Mouse (Mus musculus): Measurements from ENCODE around the gene Gpr25. TPM values are rescaled to one million over a fixed set of nuclear protein-coding genes. Genes with fewer than 3 reads are reported as not detected.

Gpr25 gene
- polyA plus RNA-seq, 1 experiment = 0.18 TPM

DNA sequence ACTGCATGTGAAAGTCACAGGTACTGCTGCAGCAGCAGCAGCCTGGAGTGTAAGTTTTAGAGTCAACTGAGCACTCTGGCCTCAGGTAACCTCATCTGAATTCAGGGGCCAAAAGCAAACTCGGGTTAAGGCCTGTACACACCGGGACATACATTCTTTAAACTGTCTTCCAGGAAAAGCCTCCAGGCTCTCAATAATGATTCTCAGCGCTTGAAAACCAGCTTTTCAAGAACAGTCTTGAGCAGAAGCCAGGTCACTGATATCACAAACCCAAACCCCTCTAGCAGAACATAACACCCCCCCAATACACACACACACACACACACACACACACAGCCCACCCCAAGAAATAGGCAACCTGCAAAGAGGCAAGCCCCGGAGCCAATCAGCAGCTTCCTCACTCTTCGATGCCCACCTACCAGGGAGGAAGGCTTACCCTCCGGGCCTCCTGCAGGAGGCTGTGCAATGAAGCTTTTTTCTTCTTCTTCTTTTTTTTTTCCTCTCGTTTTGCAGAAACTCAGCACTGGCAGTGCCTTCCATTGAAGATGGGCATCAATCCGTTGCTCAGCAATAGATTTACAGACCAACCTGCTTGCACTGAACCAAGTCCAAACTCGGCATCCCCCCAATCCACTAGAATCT lies 28.3 kb downstream of the Gpr25 start:
- H3K79me2 ChIP-seq (ENCODE audit: control insufficient read depth, insufficient read depth) = peaks cover 45% of the 10 kb centered on the region
- peak overlapping the region; percentile 90 for H3K4me2 ChIP-seq (ENCODE audit: low read depth)
- H3K4me3 ChIP-seq = peak overlapping the region; percentile 56
- H3ac ChIP-seq (ENCODE audit: control insufficient read depth, insufficient read length) = no peak overlapping the region
- no peak for TF ChIP-seq SRF (IDR thresholded peaks at IDR 0.05; ENCODE audit: control insufficient read depth, insufficient read length, low read depth)
- no peak for TF ChIP-seq MYOG (IDR thresholded peaks at IDR 0.05; ENCODE audit: control insufficient read depth in 1 of 3, insufficient read depth in 1 of 3, insufficient read length in 2 of 3, low read depth in 2 of 3)
- TF ChIP-seq MAX (IDR thresholded peaks at IDR 0.05; ENCODE audit: low read depth) = no peak
- no peak for TF ChIP-seq CEBPB (IDR thresholded peaks at IDR 0.05; ENCODE audit: insufficient read depth, poor library complexity, severe bottlenecking)
- TF ChIP-seq USF1 (IDR thresholded peaks at IDR 0.05; ENCODE audit: low read depth) = no peak
- no peak for TF ChIP-seq MYOD1 (IDR thresholded peaks at IDR 0.05; ENCODE audit: control insufficient read depth in 1 of 3, insufficient read length in 2 of 3, low read depth in 2 of 3)
- TF ChIP-seq E2F4 (IDR thresholded peaks at IDR 0.05; ENCODE audit: insufficient read depth) = no peak
- TF ChIP-seq POLR2A (IDR thresholded peaks at IDR 0.05; ENCODE audit: insufficient read length, low read depth) = no peak
- TF ChIP-seq TCF12 (IDR thresholded peaks at IDR 0.05; ENCODE audit: insufficient read depth, poor library complexity, severe bottlenecking) = no peak
- no peak for TF ChIP-seq TCF3 (IDR thresholded peaks at IDR 0.05; ENCODE audit: insufficient read length, low read depth)
- no peak for TF ChIP-seq REST (IDR thresholded peaks at IDR 0.05; ENCODE audit: insufficient read depth, insufficient read length)
- TF ChIP-seq POLR2AphosphoS2 (IDR thresholded peaks at IDR 0.05; ENCODE audit: insufficient read length, low read depth) = no peak
- H3K36me3 ChIP-seq (ENCODE audit: control insufficient read depth, insufficient read depth) = no peaks in the 10 kb centered on the region
- H3K27me3 ChIP-seq (ENCODE audit: control insufficient read depth, insufficient read depth, insufficient read length) = no peaks in the 10 kb centered on the region

DNA sequence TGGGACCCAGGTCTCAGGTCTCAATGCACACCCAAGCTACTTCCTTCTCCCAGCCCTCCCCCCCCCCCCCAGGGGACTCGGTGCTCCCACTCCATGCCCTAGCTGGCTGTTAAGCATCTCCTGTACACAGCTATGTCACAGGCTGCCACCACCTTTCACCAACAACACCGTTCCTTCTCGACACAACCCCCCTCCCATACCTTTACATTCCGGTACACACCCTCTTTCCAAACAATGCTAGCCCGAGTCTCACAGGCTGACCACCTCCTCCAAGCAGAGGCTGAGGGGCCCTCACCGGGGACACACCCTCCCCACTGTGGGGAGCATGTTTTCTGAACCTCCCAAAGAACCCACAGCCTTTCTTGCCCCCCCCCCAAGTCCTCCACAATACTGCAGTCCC lies 29.1 kb downstream of the Gpr25 start:
- H3K27me3 ChIP-seq (ENCODE audit: control insufficient read depth, insufficient read depth, insufficient read length) = no peaks in the 10 kb centered on the region
- no peak overlapping the region for H3ac ChIP-seq (ENCODE audit: control insufficient read depth, insufficient read length)
- H3K4me3 ChIP-seq = peak overlapping the region; percentile 56
- H3K79me2 ChIP-seq (ENCODE audit: control insufficient read depth, insufficient read depth) = peaks cover 45% of the 10 kb centered on the region
- no peaks in the 10 kb centered on the region for H3K36me3 ChIP-seq (ENCODE audit: control insufficient read depth, insufficient read depth)
- TF ChIP-seq TCF12 (IDR thresholded peaks at IDR 0.05; ENCODE audit: insufficient read depth, poor library complexity, severe bottlenecking) (no peak), MYOG (IDR thresholded peaks at IDR 0.05; ENCODE audit: control insufficient read depth in 1 of 3, insufficient read depth in 1 of 3, insufficient read length in 2 of 3, low read depth in 2 of 3) (no peak), POLR2A (IDR thresholded peaks at IDR 0.05; ENCODE audit: insufficient read length, low read depth) (no peak), USF1 (IDR thresholded peaks at IDR 0.05; ENCODE audit: low read depth) (no peak), CEBPB (IDR thresholded peaks at IDR 0.05; ENCODE audit: insufficient read depth, poor library complexity, severe bottlenecking) (no peak), MYOD1 (IDR thresholded peaks at IDR 0.05; ENCODE audit: control insufficient read depth in 1 of 3, insufficient read length in 2 of 3, low read depth in 2 of 3) (no peak), TCF3 (IDR thresholded peaks at IDR 0.05; ENCODE audit: insufficient read length, low read depth) (no peak), REST (IDR thresholded peaks at IDR 0.05; ENCODE audit: insufficient read depth, insufficient read length) (no peak), E2F4 (IDR thresholded peaks at IDR 0.05; ENCODE audit: insufficient read depth) (no peak), POLR2AphosphoS2 (IDR thresholded peaks at IDR 0.05; ENCODE audit: insufficient read length, low read depth) (no peak), SRF (IDR thresholded peaks at IDR 0.05; ENCODE audit: control insufficient read depth, insufficient read length, low read depth) (no peak), MAX (IDR thresholded peaks at IDR 0.05; ENCODE audit: low read depth) (no peak)
- H3K4me2 ChIP-seq (ENCODE audit: low read depth) = peak overlapping the region; percentile 90

DNA sequence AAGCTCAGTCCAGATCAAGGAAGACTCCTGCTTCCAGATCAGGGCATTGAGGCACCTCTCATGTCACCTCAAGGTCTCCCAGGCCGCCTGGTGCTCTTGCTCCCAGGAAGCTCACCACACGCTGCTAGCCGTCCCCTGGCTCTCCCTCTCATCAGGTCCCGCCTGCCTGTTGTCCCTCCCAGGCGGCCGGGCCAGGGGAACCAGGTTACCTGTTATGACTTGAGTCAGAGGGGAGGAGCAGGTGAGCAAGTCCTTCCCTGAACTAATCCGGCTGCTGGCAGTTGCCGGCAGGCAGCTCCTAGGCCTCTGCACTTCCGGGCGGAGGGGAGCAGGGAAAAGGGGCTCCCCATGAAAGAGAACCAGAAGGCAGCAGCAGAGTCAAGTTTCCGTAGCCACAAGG lies 30.5 kb downstream of the Gpr25 start:
- no peak for TF ChIP-seq MAX (IDR thresholded peaks at IDR 0.05; ENCODE audit: low read depth)
- no peak for TF ChIP-seq E2F4 (IDR thresholded peaks at IDR 0.05; ENCODE audit: insufficient read depth)
- TF ChIP-seq USF1 (IDR thresholded peaks at IDR 0.05; ENCODE audit: low read depth) = no peak
- TF ChIP-seq TCF12 (IDR thresholded peaks at IDR 0.05; ENCODE audit: insufficient read depth, poor library complexity, severe bottlenecking) = no peak
- no peak for TF ChIP-seq REST (IDR thresholded peaks at IDR 0.05; ENCODE audit: insufficient read depth, insufficient read length)
- no peak for TF ChIP-seq CEBPB (IDR thresholded peaks at IDR 0.05; ENCODE audit: insufficient read depth, poor library complexity, severe bottlenecking)
- TF ChIP-seq MYOG (IDR thresholded peaks at IDR 0.05; ENCODE audit: control insufficient read depth in 1 of 3, insufficient read depth in 1 of 3, insufficient read length in 2 of 3, low read depth in 2 of 3) = no peak
- TF ChIP-seq TCF3 (IDR thresholded peaks at IDR 0.05; ENCODE audit: insufficient read length, low read depth) = no peak
- TF ChIP-seq SRF (IDR thresholded peaks at IDR 0.05; ENCODE audit: control insufficient read depth, insufficient read length, low read depth) = no peak
- no peak for TF ChIP-seq POLR2A (IDR thresholded peaks at IDR 0.05; ENCODE audit: insufficient read length, low read depth)
- Histone ChIP-seq H3K79me2 (ENCODE audit: control insufficient read depth, insufficient read depth) (peaks cover 45% of the 10 kb centered on the region), H3ac (ENCODE audit: control insufficient read depth, insufficient read length) (no peak overlapping the region), H3K27me3 (ENCODE audit: control insufficient read depth, insufficient read depth, insufficient read length) (no peaks in the 10 kb centered on the region), H3K36me3 (ENCODE audit: control insufficient read depth, insufficient read depth) (no peaks in the 10 kb centered on the region), H3K4me3 (no peak overlapping the region), H3K4me2 (ENCODE audit: low read depth) (peak overlapping the region; percentile 90)

DNA sequence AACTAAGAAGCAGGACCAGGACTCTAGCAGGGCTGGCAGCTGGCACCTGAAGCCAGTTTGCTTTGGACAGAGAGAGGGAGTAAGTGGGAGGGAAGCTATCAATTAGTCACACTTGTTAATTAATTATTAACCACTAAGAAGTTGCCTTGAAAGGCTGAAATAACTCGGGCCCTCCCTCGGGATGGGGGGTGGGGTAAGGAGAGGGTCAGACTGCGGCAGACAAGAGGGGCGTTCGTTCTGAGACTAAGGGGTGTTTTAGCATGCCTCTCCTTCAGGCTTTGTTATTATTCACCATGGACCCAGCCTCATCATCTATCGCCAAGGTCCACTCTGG lies 31.7 kb downstream of the Gpr25 start:
- TF ChIP-seq E2F4 (IDR thresholded peaks at IDR 0.05; ENCODE audit: insufficient read depth) (no peak), REST (IDR thresholded peaks at IDR 0.05; ENCODE audit: insufficient read depth, insufficient read length) (no peak), MAX (IDR thresholded peaks at IDR 0.05; ENCODE audit: low read depth) (no peak), POLR2A (IDR thresholded peaks at IDR 0.05; ENCODE audit: insufficient read length, low read depth) (no peak), TCF3 (IDR thresholded peaks at IDR 0.05; ENCODE audit: insufficient read length, low read depth) (no peak), CEBPB (IDR thresholded peaks at IDR 0.05; ENCODE audit: insufficient read depth, poor library complexity, severe bottlenecking) (no peak), USF1 (IDR thresholded peaks at IDR 0.05; ENCODE audit: low read depth) (no peak), MYOG (IDR thresholded peaks at IDR 0.05; ENCODE audit: control insufficient read depth in 1 of 3, insufficient read depth in 1 of 3, insufficient read length in 2 of 3, low read depth in 2 of 3) (no peak), TCF12 (IDR thresholded peaks at IDR 0.05; ENCODE audit: insufficient read depth, poor library complexity, severe bottlenecking) (no peak), MYOD1 (IDR thresholded peaks at IDR 0.05; ENCODE audit: control insufficient read depth in 1 of 3, insufficient read length in 2 of 3, low read depth in 2 of 3) (no peak)
- Histone ChIP-seq H3K36me3 (ENCODE audit: control insufficient read depth, insufficient read depth) (peaks cover 6% of the 10 kb centered on the region), H3K4me3 (no peak overlapping the region), H3K4me2 (ENCODE audit: low read depth) (peak overlapping the region; percentile 90), H3K27me3 (ENCODE audit: control insufficient read depth, insufficient read depth, insufficient read length) (no peaks in the 10 kb centered on the region), H3K79me2 (ENCODE audit: control insufficient read depth, insufficient read depth) (peaks cover 45% of the 10 kb centered on the region), H3ac (ENCODE audit: control insufficient read depth, insufficient read length) (no peak overlapping the region)
